Mouse (Mus musculus) bone marrow, adult 2 months (tissue): Measurements from ENCODE around the gene Tysnd1. TPM values are rescaled to one million over a fixed set of nuclear protein-coding genes. Genes with fewer than 3 reads are reported as not detected.

ENCODE experiments used
- H3K27ac ChIP-seq: fragments of 200-500 bp; 2 replicates; pipeline ENCODE4 v1.5.1; 2012; ENCODE audit warnings: low read depth, mild to moderate bottlenecking, control low read depth, inconsistent platforms, low read length; ENCODE audit not compliant: control insufficient read depth, poor library complexity, insufficient read depth
- H3K4me1 ChIP-seq: fragments of 200-500 bp; 2 replicates; pipeline ENCODE4 v1.6.1; 2011; ENCODE audit warnings: low read length; ENCODE audit not compliant: control insufficient read depth, insufficient read depth
- H3K4me3 ChIP-seq: fragments of 200-500 bp; replicated peaks from 2 replicates; pipeline ENCODE3; 2011; ENCODE audit warnings: mild to moderate bottlenecking, low read depth, low read length, control low read depth; ENCODE audit not compliant: control insufficient read depth
- CTCF ChIP-seq: fragments of 200-500 bp; IDR thresholded peaks from 2 replicates; pipeline ENCODE4 v1.5.1; 2011; ENCODE audit warnings: low read length, control low read depth; ENCODE audit not compliant: control insufficient read depth, insufficient read depth
- POLR2A ChIP-seq: fragments of 200-500 bp; IDR thresholded peaks from 2 replicates; pipeline ENCODE4 v1.6.1; 2011; ENCODE audit warnings: low read depth, mild to moderate bottlenecking, control low read depth, low read length, borderline replicate concordance; ENCODE audit not compliant: control insufficient read depth
- WGBS: fragments of 180-500 bp; shearing (Covaris S2); methylation state at CpG from one replicate; pipeline ENCODE4 v1.1.7; 2018; 5-methylcytosine and 5-hydroxymethylcytosine counted together
- polyA plus RNA-seq: library from polyadenylated mRNA; stranded (reverse); fragments of >200 nt; gene quantifications from 2 replicates; pipeline ENCODE4 v1.2.4, GENCODE M21; 2011; ENCODE audit warnings: low replicate concordance; ENCODE audit not compliant: missing spikeins, insufficient read depth, insufficient read length

The Tysnd1 gene
- polyA plus RNA-seq, 1 experiment, result 29.2 TPM

- 83% methylated on average over 18 of the region's 18 CpGs for WGBS
- no peak overlapping the region for H3K27ac ChIP-seq
- no peak overlapping the region for H3K4me3 ChIP-seq
- TF ChIP-seq POLR2A (no peak), CTCF (no peak)
- H3K4me1 ChIP-seq, result no peaks in the 10 kb centered on the region; the same call in 1 of the 2 replicates
These were observed 38.1 kb upstream of the Tysnd1 start for GRCm38 (mm10) chr10:61656928-61657882.

GRCm38 (mm10) chr10:61657985-61658384 is 37.3 kb upstream of the Tysnd1 start:
- TF ChIP-seq POLR2A (no peak), CTCF (no peak)
- WGBS, result 20% methylated on average over 4 of the region's 4 CpGs
- no peak overlapping the region for H3K27ac ChIP-seq
- H3K4me3 ChIP-seq, result no peak overlapping the region
- H3K4me1 ChIP-seq, result no peaks in the 10 kb centered on the region; the same call in 1 of the 2 replicates

- H3K27ac ChIP-seq, result no peak overlapping the region
- WGBS, result 75% methylated on average over 8 of the region's 8 CpGs
These were observed 33.4 kb upstream of the Tysnd1 start for GRCm38 (mm10) chr10:61661887-61662286.

GRCm38 (mm10) chr10:61662391-61662988 is 32.8 kb upstream of the Tysnd1 start:
- 80% methylated on average over 10 of the region's 10 CpGs for WGBS
- H3K4me1 ChIP-seq, result no peaks in the 10 kb centered on the region
- H3K27ac ChIP-seq, result no peak overlapping the region
- no peak for TF ChIP-seq CTCF
- TF ChIP-seq POLR2A, result no peak
- no peak overlapping the region for H3K4me3 ChIP-seq

More at GRCm38 (mm10) chr10:61661887-61662286, 33.4 kb upstream of the Tysnd1 start:
- no peaks in the 10 kb centered on the region for H3K4me1 ChIP-seq
- no peak for TF ChIP-seq CTCF
- no peak overlapping the region for H3K4me3 ChIP-seq

GRCm38 (mm10) chr10:61665111-61665510 is 30.2 kb upstream of the Tysnd1 start:
- TF ChIP-seq CTCF (no peak), POLR2A (no peak)
- Histone ChIP-seq H3K4me3 (no peak overlapping the region), H3K27ac (no peak overlapping the region), H3K4me1 (no peaks in the 10 kb centered on the region; the same call in 1 of the 2 replicates)
- 92% methylated on average over 10 of the region's 10 CpGs for WGBS

- H3K27ac ChIP-seq, result no peak overlapping the region
- WGBS, result 71% methylated on average over 3 of the region's 3 CpGs
These were observed 29.7 kb upstream of the Tysnd1 start for GRCm38 (mm10) chr10:61665651-61666050.

GRCm38 (mm10) chr10:61669289-61669688 is 26.0 kb upstream of the Tysnd1 start:
- TF ChIP-seq CTCF (no peak), POLR2A (no peak)
- 86% methylated on average over 7 of the region's 7 CpGs for WGBS
- Histone ChIP-seq H3K4me3 (no peak overlapping the region), H3K27ac (no peak overlapping the region), H3K4me1 (no peaks in the 10 kb centered on the region; the same call in 1 of the 2 replicates)

More at GRCm38 (mm10) chr10:61665651-61666050, 29.7 kb upstream of the Tysnd1 start:
- Histone ChIP-seq H3K4me3 (no peak overlapping the region), H3K4me1 (no peaks in the 10 kb centered on the region; the same call in 1 of the 2 replicates)
- TF ChIP-seq CTCF, result no peak
- no peak for TF ChIP-seq POLR2A

- TF ChIP-seq CTCF (no peak), POLR2A (no peak)
- H3K27ac ChIP-seq, result no peak overlapping the region
- no peak overlapping the region for H3K4me3 ChIP-seq
- no peaks in the 10 kb centered on the region; the same call in 1 of the 2 replicates for H3K4me1 ChIP-seq
These were observed 25.4 kb upstream of the Tysnd1 start for GRCm38 (mm10) chr10:61669896-61670295.
